Mouse (Mus musculus): ENCODE data around the gene Sds. TPM values are rescaled to one million over a fixed set of nuclear protein-coding genes. Genes with fewer than 3 reads are reported as not detected.

The Sds gene
- polyA plus RNA-seq, 1 experiment: not detected

DNA sequence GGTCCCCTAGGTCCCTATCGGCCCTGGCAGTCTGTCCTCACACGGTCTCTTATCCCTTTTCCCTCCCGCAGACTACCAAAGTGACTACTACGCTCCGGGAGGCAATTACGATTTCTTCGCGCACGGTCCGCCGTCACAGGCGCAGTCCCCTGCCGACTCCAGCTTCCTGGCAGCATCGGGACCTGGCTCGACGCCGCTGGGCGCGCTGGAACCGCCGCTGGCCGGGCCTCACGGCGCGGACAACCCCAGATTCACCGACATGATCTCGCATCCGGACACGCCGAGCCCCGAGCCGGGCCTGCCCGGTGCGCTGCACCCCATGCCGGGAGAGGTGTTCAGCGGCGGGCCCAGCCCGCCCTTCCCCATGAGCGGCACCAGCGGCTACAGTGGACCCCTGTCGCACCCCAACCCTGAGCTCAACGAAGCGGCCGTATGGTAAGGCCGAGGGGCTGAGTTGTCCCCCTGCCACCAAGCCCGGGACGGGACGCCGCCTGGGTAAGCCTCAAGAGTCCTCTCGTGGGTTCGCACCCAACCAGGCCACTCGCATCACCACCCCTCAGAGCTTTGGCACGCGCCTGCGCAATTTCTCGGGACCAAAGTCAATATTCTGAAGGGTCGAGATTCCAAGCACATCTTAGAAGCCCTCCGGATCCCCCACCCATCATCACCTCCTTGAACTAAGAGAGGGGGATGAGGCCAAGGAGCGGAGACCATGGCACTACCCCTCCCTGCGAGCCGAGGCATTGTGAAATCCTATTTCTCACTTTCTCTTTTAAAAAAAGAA is 36.2 kb upstream of the Sds start:
- no peak for DNase-seq (ENCODE audit: extremely low spot score in 1 of 2, low spot score in 1 of 2)

DNA sequence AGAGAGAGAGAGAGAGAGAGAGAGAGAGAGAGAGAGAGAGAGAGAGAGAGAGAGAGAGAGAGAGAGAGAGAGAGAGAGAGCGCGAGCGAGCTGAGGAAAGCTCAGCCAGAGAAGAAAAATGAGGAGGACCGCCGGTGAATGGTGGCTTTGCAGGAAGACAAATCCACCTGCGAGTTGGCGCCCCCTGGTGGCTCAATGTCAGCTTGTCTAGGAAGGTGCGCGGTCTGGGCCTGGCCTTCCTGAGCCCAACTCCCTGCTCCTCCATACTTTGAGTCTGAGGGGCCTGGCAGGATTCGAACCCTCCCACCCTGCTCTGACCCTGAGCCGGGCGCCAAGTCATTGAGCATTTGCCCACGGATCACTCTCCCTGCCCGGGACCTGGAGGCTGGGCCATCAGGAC is 35.6 kb upstream of the Sds start:
- DNase-seq (ENCODE audit: extremely low spot score in 1 of 2, low spot score in 1 of 2): peak; percentile 28 to 97

DNA sequence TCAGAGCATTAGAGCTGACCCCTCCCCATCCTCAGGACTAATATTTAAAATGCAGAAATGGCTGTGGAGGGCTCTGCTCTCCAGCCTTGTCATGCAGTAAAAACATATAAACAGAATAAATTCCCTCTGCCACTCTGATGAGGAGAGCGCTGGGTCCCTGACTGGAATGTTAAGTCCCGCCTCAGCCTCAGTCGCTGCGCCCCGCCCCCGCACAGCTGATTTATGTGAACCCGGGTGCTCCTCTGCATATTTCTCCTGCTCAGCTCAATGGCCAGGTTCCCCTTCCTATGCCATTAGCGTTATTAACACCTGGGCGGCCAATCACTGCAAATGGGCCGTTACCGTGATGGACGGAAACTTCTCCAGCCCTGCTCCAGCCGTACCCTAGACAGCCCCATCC is 29.0 kb upstream of the Sds start:
- no peak for DNase-seq (ENCODE audit: extremely low spot score in 1 of 2, low spot score in 1 of 2)

DNA sequence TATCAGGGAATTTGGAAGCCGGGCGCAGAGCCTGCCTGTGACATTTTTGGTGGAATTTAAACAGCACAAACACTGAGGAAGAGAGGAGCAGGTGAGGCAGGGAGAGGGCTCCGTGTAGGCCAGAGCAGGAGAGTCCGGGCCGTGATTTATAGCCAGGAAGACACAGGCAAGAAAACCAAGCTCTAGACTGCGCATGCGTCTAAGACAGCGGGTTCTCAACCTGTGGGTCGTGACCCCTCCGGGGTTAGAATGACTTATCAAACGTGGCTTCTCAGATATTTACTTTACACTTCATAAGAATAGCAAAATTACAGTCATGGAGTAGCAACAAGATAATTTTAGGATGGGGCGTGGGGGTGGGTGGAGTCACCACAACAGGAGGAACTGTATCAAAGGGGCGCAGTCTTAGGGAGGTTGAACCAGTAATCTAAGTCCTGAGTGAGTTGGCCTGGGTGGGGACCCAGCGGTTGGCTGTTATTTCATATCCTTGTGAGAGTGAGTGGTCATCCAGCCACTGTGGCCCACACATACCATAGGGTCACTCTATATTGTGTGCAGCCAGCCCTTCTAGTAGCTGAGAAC is 21.5 kb upstream of the Sds start:
- DNase-seq (ENCODE audit: extremely low spot score in 1 of 2, low spot score in 1 of 2): no peak

DNA sequence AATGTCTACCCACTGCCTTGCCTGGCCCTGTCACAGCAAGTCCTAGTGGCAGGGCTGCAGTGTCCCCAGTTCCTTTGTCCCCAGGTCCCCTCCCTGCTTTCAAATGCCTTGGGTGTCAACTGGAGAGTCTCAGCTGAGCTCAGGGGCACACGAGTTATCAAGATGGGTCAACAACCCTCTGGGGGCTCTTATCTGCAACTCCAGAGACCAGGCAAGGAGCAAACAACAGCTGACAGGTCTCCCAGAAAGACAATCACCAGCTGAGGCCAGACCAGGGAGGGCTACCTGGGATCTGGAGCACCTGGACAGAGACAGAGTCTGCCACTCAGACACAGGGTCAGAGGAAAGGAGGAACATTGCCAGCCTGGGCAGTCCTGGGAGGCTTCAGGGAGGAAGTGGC is 20.1 kb upstream of the Sds start:
- DNase-seq (ENCODE audit: extremely low spot score in 1 of 2, low spot score in 1 of 2): no peak

DNA sequence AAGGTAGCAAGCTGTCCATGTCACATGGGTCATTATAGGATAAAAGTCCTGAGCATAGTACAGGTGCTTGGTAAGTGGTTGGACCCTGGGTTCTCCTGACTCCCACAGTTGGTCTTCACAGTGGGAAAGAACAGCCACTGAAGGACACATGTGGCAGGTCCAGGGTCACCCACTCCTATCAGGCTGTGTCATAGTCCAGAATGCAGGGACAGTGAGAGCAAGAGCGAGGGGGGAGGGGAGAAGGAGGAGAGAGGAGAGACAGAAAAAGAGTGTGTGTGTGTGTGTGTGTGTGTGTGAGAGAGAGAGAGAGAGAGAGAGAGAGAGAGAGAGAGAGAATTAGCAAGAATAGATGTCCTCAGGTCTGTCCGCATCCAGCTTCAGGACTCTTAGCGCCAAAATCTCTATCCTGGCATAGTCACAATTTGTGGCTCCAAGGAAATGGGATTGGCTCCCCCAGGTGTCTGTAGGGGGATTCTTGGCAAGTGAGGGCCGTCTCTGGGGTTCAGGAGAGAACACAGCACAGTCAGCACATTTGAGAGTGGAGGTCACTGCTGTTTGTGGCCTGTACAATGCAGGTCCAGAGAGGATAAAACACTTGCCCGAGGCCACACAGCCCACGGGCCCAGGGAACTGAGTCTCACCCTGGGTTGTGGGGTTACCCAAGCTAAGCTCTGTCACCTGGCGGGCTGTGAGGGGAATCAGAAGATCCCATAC is 19.3 kb upstream of the Sds start:
- no peak for DNase-seq (ENCODE audit: extremely low spot score in 1 of 2, low spot score in 1 of 2)

DNA sequence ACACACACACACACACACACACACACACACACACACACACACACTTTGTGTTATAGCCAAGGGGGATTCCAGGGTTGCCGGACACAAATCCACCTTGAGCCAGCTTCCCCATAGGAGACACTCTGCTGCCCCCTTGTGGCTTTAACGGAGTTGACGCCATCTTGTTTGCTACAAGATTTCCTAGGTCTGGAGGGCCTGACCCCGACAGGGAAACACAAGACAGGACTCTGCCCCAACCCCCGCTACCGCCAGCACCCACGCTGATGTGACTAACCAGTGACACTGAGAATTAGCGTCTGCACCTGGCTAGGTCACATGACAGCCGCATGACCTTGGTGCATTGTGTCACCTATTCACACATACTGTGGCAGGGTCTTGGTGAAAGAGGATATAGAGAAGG is 18.7 kb upstream of the Sds start:
- DNase-seq (ENCODE audit: extremely low spot score in 1 of 2, low spot score in 1 of 2): peak in 1 of 2 experiments; percentile 80

DNA sequence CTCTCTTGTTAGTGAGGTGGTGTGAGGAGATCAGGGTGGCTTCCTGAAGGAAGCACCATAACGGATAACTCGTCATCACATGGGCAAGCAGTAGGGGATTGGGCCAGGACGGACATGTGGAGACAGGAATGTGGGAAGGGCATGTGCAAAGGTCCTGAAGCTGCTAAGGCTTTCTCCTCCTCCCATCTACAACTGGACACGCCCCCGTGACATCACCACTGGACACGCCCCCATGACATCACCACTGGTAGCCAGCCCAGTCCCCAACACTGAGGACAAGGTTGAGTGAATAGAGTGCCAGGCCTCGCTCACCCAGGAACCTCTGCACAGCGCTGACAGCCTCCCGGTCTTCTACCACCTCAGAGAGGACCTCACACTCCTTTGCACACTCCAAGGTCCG is 17.2 kb upstream of the Sds start:
- no peak for DNase-seq (ENCODE audit: extremely low spot score in 1 of 2, low spot score in 1 of 2)

DNA sequence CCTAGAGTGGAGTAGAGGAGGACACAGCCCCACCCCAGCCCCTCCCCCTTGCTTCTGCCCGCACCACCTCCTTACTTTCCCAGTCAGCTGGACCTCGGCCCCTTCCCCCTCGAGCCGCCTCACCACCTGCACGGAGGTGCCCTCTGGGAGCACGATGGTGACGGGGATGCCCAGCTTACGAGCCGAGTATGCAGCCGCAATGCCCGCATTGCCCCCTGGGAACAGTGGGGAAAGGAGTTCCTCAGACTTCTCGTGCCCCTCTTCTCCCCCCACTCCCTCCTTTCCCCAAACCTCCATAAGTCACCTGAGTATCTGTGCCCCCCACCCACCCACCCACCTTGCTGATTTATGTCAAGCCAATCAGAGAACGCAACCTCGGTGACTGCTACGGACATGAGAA is 14.4 kb upstream of the Sds start:
- DNase-seq (ENCODE audit: extremely low spot score in 1 of 2, low spot score in 1 of 2): no peak

DNA sequence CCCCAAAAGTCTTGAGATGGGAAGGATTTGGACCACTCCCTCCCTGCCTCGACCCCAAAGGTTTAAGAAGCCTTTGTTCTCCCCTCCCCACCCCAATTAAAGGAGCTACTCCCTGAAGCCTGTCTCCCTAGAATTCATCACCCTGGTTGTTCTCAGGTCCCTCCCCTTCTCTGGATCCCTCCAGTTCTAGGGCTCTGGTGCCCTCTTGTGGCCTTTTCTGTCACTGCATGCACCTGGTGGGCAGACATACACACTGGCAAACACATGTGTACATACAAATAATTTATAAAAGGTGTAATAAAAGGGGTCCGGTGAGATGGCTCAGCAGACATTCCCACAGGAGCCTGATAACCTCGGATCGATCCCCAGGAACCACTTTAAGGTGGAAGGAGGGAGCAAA is 12.0 kb upstream of the Sds start:
- DNase-seq (ENCODE audit: extremely low spot score in 1 of 2, low spot score in 1 of 2): no peak

DNA sequence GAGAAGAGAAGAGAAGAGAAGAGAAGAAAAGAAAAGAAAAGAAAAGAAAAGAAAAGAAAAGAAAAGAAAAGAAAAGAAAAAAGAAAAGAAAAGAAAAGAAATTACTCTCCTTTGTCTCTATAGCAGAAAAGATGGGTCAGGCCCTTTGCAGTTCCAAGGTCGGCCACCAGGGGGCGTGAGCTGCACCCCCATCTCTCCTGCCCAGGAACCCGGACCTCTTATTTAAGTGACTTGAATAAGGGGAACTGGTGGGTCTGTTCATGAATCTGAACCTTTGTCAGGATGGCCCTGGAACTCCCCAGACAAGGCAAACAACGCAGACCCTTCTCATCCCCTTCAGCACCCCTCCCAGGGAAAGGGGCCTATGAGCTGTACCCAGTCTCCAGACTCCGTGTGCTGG is 11.3 kb upstream of the Sds start:
- peak in 1 of 2 experiments; percentile 31 for DNase-seq (ENCODE audit: extremely low spot score in 1 of 2, low spot score in 1 of 2)

DNA sequence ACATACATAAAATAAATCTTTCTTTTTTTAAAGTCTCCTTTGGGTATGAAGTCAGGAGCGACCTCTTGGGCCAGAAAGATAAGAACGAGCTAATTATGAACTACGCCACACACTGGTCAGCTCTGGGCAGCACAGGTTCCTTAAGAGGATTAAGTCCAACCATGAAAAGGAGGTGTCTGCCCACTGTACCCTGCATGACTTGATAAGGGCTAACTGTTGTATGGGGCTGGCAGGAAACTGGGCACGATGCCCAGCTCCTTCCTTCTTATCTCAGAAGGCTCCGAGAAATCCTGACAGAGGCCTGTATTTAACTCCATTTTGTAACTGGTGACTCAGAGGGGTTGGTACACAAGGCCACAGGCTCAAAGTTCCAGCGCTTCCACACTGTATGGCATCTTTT is 10.5 kb upstream of the Sds start:
- no peak for DNase-seq (ENCODE audit: extremely low spot score in 1 of 2, low spot score in 1 of 2)

DNA sequence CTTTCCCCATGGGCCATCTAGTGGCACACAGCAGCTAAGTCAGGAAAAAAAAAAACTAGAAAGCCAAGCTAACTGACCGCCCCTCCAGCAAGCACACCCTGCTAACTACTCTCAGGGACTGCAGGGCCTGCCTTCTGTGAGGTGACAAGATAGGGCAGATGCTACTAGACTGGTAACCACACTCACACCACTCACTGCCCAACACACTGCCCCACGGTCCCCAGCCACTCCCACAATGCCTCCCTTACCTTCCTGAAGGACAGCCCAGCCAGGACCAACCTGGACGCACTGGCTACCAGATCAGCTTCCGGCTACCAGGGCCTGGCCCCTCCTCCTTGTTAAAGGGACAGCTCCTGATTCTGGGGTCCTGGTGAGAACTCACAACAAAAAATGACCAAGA is 9.3 kb upstream of the Sds start:
- DNase-seq (ENCODE audit: extremely low spot score in 1 of 2, low spot score in 1 of 2): no peak

DNA sequence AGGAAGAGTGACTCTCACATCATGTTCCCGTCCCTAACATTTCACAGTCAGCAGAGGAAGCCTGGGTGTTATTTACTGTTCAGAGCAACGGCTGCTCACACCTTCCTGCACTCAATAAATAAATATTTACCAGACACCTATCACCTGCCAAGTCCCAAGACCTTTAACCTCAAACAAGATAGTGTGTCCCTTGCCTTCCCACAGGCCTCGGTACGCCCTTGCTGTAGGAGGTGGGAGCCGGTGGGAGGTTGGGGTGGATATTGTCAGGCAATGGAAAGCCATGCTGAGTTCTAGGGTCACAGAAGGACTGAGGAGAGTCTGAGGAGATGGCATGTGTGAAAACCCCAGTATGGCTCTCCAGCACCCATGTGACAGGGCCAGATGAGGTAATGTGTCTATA is 8.0 kb upstream of the Sds start:
- DNase-seq (ENCODE audit: extremely low spot score in 1 of 2, low spot score in 1 of 2): no peak

DNA sequence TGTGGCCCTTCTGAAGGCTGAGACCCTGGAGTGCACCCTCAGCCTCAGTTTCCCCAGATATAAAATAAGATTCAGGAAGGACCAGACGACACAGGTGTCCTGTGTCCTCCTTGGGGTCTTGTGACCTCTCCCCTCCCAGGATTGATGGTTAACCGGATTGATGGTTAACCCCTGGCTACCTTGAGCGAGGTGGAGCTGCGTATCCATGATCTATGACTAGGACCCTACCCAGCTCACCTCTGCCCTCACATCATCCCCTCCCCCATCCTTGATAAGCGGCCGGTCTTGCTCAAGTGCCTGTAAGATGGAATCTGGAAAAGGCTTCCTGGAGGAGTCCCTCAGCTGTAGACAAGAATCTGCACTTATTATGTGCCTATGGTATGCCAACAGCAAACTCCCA is 7.5 kb upstream of the Sds start:
- no peak for DNase-seq (ENCODE audit: extremely low spot score in 1 of 2, low spot score in 1 of 2)

DNA sequence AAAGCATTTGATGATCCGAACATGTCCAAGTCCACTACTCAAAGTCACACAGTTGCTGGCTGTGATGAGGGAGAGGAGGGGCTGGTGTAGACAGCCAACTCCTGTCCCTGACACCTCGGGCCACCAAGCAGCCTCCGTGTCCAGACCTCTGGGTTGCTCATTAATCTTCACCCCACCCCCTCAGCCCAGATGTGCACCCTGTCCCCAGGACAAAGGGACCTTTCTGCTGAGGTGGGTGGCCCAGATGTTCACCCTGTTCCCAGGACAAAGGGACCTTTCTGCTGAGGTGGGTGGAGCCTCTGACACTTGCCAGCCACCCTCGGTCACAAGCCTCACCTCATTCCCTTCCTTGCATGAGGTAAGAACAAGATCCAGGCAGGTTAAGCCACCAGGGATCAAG is 4.8 kb upstream of the Sds start:
- no peak for DNase-seq (ENCODE audit: extremely low spot score in 1 of 2, low spot score in 1 of 2)

DNA sequence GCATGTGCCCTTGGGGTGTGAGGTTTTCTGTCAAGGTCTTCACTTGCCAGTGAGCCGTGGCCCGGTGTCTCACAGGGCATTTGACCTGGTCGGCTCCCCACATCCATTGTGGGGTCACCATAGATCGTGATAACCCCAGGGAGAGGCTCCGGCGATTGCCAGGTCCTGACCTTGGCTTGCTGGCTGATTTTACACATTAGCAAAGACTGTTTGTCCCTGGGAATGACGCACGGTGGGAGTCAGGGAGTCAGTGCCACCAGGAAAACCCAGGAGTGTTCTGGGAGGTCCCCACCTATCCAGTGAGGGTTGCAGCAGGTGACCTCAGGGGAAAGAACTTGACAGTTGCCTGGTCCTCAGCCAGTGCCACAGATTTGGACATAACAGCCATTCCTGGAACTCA is 3.6 kb upstream of the Sds start, which contains the start of gene Sdsl:
Gene Sdsl (minus strand): TSS at position 41 of the 400 bp plus-strand sequence.
- DNase-seq (ENCODE audit: extremely low spot score in 1 of 2, low spot score in 1 of 2): no peak

DNA sequence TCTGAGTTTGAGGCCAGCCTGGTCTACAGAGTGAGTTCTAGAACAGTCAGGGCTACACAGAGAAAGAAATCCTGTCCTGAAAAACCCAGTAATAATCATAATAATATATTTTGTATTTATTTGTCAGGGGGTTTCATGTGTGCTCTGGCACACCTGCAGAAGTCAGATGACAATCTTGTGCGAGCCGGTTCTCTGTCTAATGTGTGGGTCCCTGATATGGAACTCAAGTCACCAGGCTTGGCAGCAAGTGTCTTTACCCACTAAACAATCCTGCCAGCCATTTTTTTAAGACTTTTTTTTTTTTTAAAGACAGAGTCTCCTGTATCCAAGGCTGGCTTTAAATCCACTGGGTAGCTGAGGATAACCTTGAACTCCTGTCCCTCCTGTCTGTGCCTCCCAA is 3.0 kb upstream of the Sds start:
- DNase-seq (ENCODE audit: extremely low spot score in 1 of 2, low spot score in 1 of 2): no peak

DNA sequence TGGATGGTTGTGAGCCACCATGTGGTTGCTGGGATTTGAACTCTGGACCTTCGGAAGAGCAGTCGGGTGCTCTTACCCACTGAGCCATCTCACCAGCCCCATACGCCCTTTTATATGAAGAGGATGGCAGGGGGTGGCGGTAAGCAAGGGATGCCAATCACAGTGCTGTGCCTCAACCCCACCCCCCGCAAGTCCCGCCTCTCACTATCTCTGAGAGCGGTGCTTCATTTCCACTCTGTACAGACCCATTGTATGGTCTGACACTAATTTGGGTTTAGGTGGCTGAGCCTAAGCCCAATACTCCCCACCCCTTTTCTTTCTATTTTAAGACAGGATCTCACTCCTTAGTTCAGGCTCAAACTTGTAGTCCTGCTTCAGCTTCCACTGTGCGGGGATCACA is 465 bp upstream of the Sds start:
- DNase-seq (ENCODE audit: extremely low spot score in 1 of 2, low spot score in 1 of 2): no peak

DNA sequence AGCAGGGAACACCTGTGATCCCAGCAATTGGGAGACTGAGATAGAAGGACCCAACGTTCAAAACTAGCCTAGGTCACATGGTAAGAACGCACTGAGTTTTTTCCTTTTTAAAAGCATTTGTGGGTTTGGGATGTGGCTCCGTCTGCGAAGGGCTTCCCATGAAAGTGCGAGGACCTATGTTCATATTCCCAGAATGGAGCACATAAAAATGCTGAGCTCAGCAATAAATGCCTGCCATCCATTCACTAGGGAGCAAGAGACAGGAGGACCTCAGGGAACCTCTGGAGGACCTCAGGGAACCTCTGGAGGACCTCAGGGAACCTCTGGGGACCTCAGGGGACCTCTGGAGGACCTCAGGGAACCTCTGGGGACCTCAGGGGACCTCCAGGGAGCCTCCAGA is 1.7 kb downstream of the Sds start:
- DNase-seq (ENCODE audit: extremely low spot score in 1 of 2, low spot score in 1 of 2): no peak

DNA sequence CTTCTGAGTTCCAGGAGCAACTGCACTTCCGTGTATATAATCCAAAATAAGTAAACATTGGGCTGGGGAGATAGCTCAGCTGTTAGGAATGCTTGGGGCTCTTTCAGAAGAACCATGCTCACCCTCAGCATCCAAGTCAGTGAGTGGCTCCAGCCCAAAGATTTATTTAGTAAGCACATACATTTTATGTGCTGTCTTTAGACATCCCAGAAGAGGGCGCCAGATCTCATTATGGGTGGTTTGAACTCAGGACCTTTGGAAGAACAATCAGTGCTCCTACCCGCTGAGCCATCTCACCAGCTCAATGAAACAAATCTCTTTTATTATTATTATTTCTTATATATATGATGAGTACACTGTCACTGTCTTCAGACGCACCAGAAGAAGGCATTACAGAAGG is 3.2 kb downstream of the Sds start:
- no peak for DNase-seq (ENCODE audit: extremely low spot score in 1 of 2, low spot score in 1 of 2)

DNA sequence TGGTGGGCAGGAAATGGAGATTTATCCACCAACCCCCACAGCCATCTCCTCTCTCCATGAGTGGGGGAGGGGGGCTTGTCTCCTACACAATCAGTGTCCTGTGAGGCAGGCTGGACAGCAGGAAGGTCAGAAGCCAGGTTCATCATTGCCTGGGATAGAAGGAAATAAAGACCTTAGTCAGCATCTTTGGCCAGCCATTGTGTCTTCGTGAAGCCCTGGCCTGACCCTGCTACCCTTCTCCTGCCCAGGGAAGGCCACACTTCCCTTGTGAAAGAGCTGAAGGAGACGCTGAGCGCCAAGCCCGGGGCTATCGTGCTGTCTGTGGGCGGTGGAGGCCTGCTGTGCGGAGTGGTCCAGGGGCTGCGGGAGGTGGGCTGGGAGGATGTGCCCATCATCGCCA is 4.9 kb downstream of the Sds start:
- no peak for DNase-seq (ENCODE audit: extremely low spot score in 1 of 2, low spot score in 1 of 2)
